Mouse (Mus musculus): ENCODE data around the gene Tc2n. TPM values are rescaled to one million over a fixed set of nuclear protein-coding genes. Genes with fewer than 3 reads are reported as not detected.

Tc2n gene
- polyA plus RNA-seq (2021; fragmentation: Nextera tagmentation) = 0.04 and 0.84 TPM in 2 replicates
- long read RNA-seq, experiment 1 = 0 reads
- long read RNA-seq, experiment 2 = 0 reads

DNA sequence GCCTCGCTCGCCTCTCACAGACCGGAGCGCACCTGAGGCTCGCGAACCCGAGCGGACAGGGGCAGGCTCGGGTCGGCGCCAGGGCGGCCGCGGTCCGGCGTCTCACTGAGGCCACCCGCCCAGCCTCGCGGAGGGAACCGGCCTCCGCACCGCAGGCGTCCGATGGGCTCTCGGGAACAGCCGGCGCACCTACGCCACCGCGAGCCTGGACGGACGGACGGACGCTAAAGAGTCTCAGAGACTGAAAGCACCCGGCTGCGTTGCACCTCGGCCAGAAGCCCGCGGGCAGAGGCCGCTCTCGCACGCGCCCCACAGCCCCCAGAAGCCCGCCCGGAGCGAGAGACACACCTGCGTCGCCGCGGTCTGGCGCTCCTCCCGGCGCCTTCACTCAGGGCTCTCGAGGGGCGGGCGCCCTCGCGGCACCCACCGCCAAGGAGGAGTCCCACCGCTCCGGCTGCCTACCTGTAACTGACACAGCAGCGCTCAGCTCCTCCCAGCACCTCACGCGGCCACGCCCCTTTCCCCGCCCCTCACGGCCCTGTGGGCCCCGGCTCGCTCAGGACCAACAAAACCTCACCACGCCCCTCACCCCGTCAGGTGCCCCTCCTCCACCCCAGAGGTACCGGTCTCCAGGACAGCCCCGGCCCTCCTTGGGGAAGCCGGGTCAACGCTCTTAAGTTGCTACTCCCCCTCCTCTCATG, at the start of gene Tc2n:
Gene Tc2n (minus strand): TSS at position 470 of the 701 bp plus-strand sequence.

Other genes with a start within 250 kb of the Tc2n start
- gene Fbln5, start 100.5 kb upstream of the Tc2n start, polyA plus RNA-seq (2021; fragmentation: Nextera tagmentation) = 5.5 and 9.1 TPM in 2 replicates
- gene Trip11, start 194.7 kb upstream of the Tc2n start, polyA plus RNA-seq (2021; fragmentation: Nextera tagmentation) = 24.5 and 28.7 TPM in 2 replicates
- 6.4 and 7.6 TPM in 2 replicates for gene Atxn3, start 239.7 kb upstream of the Tc2n start, polyA plus RNA-seq (2021; fragmentation: Nextera tagmentation)

Data from layer of hippocampus, adult 6 months (tissue).